Mouse (Mus musculus) heart, adult 2 months (tissue): ENCODE data around the gene Cldn34b3.
"Not testable (repeated sequence)": the region's sequence is repeated elsewhere in the genome, so short reads cannot be mapped to it uniquely, and the experiment has no call there.

Experiments used
- CTCF ChIP-seq: fragments of 200-600 bp; IDR thresholded peaks from 2 replicates; pipeline ENCODE4 v1.8.1; 2022; ENCODE audit warnings: antibody characterized with exemption, mild to moderate bottlenecking, moderate library complexity
- EP300 ChIP-seq: fragments of 200-500 bp; IDR thresholded peaks from 2 replicates; pipeline ENCODE4 v1.6.1; 2011; ENCODE audit warnings: low read depth, low read length, control low read depth; ENCODE audit not compliant: insufficient read depth
- POLR2A ChIP-seq: fragments of 200-500 bp; IDR thresholded peaks from 2 replicates; pipeline ENCODE4 v1.6.1; 2011; ENCODE audit warnings: mild to moderate bottlenecking, low read depth, low read length, control low read depth; ENCODE audit not compliant: insufficient read depth

DNA sequence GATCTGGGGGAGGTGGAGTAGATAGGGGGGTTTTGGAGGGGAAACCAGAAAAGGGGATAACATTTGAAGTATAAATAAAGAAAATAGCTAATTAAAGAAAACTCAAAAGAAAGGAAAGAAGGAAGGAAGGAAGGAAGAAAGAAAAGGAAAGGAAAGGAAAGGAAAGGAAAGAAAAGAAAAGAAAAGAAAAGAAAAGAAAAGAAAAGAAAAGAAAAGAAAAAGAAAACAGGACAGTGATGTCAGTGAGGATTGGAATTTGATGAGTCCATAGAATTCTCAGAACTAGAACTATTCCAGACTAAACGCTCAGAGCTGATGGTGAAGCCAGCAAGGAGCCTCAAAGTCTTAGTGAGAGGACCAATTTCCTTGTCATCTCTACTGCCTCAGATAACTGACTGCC lies at the start of gene Cldn34b3:
- TF ChIP-seq CTCF, POLR2A, EP300: not testable (repeated sequence)
